Mouse (Mus musculus): ENCODE results near the gene Tmem108.

The Tmem108 gene

DNA sequence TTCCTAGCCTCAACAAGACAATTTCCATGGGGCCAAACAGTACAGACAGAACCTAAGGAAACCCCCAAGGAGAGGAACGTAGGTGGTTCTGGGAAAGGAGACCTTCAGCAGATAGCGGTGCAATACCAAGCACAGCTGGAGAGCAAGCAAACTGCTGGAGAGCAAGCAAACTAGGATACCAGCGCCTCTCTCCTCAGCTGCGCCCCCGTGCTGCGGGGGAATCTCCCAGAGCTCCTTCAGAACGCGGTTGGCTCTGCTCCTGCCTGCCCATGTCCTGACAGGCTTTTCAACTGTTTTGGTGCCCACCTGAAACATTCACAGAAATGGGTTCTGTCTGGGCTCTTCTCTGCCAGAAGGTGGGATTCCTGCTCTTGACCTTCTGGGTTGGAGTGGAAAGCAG lies 221.1 kb downstream of the Tmem108 start:
- no peak for DNase-seq

DNA sequence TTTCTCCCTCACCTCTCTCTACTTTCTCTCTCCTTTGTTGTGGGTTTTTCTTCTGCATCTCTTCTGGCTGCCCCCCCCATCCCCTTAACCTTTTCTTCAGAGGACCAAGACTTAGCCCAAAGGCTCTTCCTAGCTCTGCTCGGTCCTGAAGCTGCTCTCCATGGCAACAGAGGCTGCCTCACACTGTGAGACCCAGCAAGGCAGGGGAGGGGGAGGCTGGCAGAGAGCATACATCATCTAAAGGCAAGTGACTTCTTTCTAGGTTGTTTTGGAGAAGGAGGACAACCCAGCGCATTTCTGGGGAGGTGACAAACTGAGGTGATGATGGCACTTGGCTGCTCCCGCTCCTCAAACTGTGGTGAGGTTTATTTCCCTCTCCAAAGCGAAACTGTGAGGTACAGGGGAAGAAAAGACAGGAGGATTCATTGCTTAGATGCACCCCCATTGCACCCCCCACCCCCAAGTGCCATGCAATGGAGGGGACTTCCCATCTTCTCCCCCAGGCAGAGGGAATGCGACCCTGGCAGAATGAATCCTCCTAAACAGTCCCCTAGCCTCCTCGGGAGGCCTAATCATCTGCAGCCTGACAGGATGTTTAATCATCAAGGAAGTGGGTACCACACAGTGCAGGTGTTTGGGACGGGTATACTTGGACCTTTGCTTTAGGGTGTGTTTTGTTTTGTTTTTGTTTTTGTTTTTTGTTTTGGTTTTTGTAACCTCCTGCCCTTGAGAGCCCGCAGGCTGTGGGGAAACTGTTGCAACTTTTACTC lies 223.4 kb downstream of the Tmem108 start:
- no peak for DNase-seq

DNA sequence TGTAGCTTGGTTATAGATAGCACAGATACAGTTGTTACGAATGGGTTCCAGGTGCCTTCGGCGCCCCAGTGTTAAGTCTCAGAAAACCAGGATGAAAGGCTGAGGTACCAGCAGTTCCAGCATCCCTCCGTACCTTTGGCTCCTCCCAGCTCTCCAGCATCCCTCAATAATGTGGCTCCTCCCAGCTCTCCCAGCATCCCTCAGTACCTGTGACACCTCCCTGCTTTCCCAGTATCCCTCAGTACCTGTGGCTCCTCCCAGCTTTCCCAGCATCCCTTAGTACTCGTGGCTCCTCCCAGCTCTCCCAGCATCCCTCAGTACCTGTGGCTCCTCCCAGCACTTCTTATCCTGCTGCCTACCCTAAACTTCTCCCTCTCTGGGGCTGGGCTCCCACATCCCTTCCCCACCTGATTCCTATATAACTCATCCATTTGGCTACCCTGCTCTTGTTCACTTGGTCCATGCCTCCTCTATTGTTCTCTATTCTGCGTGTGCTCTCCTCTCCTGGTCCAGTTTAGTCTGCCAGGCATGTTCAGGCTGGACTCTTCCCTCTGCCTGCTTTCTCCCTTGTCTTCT lies 225.5 kb downstream of the Tmem108 start:
- DNase-seq = no peak

DNA sequence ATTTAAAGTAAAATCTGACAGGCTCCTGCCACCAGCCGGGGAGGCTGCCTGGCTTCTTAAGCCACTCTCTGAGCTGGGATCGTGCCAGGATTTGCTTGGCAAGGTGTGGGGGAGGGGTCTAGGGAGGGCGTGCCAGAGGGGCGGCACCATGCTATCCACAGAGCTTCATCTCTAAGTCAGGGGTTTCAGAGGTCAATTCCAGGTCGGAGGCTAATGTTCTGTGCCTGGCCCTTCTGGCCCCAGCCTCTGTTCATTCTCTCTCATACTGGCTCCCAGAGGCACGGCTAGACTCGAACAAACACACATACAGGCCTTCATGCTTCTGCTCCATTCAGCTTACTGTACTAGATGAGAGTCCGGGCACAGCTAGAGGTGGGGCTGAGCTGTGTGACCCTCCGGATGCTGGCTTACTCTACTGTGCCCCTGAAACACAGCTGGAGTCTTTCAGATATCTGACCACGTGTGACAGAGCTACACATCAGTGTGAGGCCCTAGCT lies 236.5 kb downstream of the Tmem108 start:
- peak; percentile 74 for DNase-seq

DNA sequence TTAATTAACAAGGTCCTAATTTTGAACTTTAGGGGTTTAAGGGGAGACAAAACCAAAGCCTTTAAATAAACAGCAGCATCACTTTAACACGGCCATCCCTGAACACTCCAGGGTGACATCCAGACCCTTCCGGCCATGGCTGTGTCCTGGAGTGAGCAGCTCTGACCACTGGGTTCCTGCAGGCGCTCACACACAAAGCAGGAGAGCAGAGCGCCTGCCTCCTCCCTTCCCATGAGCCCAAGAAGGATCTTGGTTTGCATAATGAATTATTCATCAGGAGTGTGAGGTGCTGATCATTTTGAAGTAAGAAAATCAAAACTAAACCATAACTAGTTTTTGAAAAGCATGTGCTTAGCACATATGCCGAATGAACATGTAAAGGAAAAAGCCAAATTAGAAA lies 237.0 kb downstream of the Tmem108 start:
- no peak for DNase-seq

DNA sequence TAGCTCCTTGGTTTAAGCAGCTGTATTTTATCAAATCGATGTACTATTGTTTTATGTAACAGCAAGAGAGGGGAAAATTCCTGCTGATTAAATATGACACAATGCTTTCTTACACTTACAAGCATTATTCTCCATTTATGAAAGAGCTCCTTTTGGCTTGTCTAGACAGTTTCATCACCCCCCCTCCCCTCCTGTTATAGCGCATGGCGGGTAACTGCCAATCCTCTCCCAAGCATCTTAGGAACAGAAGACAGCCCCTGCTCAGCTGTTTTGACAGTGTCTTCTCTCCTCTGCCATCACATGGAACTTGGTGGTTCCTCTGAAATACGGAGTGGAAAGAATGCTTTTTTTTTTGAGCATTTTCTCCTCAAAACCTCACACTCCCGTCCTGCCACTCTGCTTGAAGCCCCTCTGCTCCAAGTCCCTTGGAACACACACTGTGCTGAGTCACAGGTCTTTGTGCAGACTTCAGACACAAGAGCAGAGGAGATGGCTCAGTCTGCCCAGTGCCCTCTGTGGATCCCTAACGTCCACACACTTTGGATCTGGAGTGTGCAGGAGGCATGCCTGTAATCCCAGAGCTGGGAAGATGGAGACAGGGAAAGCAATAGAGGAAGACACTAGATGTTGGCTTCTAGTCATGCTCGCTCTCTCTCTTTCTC lies 237.8 kb downstream of the Tmem108 start:
- no peak for DNase-seq

DNA sequence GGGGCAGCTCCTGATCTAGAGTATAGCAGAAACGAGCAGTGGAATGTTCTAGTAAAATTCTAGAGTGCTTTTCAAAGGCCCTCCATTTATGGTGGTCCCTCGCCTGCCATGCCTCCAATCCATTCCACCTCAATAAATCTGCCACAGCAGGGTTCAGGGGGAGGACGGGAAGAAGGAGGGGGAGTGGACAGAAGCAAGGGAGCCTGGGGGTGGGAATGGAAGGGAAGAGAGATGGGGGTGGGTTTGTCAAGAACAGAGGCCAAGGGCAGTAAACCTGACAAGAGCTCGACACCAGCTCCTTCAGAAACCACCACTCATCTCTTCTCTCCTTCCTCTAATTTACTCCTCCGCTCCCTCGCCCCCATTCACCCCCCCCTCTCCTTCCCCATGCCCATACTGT lies 238.6 kb downstream of the Tmem108 start:
- no peak for DNase-seq

DNA sequence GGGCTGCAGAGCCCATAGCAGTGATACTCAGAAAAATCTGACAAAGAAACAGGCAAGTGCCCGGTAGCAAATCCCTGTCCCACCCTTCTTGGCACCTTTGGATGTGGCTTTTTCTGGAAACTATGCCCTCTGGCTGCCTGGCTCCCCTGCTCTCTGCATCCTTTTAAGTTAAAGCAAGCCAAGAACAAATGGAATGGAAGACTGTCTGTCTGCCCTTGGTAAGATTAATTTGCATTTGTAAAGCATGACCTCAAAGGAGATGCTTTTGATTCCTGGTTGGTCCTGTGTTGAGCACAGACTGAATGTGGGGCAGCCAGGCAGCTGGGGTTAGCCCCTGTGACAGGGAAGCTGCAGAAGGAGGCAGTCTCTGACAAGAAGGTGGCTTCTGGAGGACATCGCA lies 247.8 kb downstream of the Tmem108 start:
- DNase-seq = no peak

DNA sequence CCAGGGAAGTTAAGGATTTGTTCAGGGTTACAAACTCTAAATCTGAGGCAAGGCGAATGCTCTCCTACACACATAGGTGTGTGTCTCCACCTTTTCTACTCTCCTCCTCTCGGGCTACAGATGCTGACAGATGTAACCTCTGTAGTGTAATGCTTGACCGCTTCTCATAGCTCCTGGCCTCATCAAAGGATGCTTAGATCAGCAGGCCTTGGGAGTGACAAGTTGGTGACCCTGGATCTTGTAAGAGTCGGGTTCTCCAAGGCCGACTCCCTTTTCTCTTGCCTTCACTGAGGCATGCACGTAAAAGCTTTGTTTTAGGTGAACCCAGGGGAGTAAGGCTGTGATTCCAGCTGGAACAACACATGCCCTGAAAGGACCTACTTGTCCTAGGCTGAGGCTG lies 249.4 kb downstream of the Tmem108 start:
- DNase-seq = no peak

DNA sequence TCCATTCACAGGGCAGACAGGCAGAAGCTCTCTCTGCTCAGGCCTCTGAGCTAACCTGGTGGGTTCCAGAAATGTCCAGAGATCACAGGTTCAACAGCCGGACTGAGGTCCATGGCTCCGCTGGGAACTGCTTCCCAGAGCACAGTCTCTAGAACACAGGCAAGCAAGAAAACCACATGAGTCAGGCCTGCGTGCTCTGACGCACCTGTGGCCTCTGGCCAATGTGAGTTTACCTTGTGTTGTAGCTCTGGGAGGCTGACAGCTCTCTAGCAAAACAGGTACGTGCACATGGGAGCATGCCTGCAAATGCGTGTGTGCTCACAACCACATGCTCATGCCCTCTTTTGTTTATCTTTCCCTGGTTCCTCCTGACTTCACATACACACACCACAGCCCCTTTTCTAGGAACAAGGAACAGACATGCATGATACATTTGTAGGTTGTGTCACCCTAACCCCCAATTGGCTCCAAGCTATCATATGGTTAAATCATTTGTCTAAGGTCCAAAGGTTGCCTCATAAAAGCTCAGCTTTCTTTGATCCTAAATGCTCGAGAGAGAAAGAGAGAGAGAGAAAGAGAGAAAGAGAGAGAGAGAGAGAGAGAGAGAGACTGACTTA lies 254.6 kb downstream of the Tmem108 start:
- DNase-seq = no peak

DNA sequence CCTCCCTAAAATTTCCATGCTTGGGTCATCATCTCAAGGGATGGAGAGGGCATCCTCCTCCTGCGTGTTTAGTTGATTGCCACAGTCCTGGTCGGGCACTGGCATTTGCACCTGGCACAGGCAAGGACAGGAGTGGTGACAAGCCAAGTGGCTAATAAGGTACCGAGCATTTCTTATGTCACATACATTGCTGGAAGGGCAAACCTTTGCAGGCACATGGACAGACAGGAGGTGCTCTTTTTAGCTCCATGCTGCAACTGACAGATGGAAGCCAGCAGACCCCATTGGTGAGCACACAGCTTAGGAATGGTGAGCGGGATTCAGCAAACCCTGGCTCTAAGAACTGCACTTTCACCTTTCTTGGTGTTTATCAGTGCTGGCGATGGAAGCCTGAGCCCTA lies 256.6 kb downstream of the Tmem108 start:
- DNase-seq = no peak

DNA sequence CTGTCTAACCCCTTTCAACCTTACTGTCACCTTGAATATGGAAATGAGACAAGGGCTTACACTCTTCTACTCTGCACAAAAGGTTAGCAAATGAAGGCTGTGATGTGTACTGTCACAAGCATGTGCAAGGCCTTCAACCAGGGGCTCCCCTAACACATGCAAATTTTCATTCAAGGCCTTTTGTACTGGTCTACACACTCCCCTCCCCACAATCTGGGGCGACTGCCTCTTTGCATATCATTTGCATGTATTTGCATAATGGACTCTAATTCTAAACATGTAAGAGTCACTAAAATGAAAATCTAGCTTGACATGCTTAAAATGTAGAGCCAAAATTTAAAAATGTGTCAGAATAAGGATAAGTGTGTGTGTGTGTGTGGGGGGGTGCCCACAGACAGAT lies 257.0 kb downstream of the Tmem108 start:
- DNase-seq = no peak

DNA sequence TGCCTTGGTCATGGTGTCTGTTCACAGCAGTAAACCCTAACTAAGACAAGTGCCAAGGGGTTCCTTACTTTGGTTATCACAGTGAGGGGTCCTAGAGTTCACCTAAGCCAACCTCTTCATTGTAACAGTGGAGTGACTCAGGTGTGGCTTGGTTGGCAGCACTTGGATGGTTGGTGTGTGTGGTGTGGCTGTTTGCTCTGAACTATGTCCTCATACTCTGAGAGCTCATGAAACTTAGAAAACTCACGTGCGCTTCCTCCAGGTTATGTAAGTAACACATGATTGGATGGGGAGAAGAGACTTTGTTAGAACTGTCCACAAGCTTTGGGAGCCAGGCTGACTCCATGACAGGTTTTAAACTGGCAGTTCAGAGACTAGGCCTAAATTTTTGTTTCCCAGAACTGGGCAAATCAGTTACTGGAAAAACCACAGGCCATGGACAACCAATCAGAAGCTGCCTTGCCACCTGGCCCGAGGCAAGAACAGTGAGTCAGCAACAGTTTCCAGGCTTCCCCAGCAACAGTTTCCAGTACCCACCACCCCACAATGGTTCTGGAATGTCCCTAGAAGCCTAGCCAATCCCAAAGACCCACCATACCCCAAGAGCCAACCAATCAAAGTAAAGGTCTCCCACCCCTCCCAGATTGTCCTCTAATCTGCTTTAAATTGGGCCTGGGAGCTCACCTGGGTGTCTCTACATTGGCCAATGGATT lies 257.9 kb downstream of the Tmem108 start:
- DNase-seq = no peak

DNA sequence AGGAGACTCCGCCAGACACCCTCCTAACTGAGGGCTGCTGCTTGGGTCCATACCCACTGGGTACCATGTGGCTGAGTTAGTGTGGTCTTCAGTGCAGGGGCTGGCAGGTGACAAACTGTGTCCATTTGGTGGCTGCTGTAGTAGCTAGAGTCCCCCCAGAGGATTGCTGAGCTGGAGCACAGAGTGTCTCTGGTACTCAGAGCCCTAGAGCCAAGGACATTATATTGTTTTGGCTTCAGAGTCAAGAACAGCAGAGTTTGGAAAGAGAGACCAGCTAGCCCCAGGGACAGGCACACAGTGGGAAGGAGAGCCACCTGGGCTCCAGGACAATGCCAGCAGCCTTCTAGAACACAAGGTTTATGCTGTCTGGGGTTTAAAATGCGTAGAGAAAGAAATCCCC lies 259.0 kb downstream of the Tmem108 start:
- no peak for DNase-seq

DNA sequence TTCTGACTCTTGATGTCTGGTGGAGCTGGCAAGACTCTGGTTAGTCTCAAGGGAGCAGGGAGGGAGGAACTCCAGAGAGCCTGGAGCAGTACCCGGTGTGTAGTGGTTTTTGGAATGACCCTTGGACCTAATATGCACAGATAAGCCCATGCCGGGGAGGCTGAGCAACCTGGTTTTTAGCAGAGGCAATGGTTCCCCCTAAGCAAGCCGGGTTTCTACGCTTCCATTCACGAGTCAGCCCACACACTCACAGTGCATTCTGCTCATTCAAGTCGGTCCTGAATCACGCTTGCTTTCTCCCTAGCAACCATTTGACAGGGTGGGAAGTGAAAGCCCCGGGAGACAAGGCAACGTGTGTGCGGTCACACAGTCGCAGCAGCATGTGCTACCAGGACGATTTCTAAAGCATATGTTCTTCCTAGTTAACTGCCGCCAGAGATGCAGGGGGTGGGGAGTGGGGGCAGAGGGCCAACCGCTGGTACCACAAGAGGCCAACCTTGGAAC lies 259.7 kb downstream of the Tmem108 start:
- no peak for DNase-seq

DNA sequence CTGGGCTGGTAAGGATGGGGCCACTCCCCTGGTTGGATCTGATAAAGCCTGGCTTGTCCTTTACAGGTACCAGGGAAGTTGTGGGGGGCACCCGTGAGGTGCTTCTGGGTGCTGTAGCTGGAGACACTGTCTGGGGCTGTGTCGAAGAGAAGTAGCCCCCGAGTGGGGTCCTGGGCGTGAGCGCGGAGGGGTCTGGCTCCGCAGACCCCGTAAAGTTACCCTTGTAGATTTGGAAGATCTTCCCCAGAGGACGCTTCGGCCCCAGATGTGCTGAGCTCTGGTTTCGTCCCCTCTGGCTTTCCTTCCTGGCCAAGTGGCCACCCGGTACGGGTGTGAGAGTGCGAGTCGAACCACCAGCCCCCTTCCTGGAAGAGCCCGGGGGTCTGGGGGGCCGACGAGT lies 262.3 kb downstream of the Tmem108 start:
- DNase-seq = no peak

DNA sequence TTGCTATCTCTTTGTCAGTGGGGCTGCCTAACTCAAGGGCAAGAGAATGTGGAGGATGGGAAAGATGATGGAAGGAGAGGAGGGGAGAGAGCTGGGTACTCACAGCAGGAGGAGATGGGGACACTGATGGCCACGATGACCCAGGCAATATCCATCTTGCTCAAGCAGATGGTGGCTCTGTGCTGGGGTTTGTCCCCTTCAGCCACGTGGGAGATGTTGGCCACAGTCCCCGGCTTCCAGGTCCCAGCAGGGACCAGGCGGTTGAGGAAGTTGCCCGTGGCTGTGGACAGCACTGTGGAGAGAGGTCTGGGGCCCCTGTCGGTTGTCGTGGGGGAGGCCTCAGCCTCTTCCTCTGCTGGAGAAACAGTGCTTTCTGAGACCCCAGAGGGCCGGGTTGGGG lies 262.9 kb downstream of the Tmem108 start:
- DNase-seq = no peak

DNA sequence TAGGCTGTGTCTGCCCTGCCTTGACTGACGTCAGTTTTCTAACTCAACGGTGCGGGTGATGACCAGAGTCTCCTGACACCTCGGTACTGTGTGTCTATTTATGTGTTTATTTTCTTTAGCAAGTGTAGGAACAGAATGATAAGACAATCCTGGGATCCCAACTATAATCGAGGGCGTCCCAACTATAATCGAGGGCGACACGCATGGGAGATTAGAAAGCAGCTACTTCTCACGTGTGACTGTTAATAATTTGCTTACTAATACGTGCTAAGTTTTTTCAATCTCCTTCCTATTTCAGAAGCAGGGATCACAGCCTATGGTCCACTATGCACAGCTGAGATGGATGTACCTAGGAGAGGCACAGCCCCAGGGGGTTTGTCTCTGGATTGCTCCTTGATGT lies 266.2 kb downstream of the Tmem108 start:
- DNase-seq = no peak

DNA sequence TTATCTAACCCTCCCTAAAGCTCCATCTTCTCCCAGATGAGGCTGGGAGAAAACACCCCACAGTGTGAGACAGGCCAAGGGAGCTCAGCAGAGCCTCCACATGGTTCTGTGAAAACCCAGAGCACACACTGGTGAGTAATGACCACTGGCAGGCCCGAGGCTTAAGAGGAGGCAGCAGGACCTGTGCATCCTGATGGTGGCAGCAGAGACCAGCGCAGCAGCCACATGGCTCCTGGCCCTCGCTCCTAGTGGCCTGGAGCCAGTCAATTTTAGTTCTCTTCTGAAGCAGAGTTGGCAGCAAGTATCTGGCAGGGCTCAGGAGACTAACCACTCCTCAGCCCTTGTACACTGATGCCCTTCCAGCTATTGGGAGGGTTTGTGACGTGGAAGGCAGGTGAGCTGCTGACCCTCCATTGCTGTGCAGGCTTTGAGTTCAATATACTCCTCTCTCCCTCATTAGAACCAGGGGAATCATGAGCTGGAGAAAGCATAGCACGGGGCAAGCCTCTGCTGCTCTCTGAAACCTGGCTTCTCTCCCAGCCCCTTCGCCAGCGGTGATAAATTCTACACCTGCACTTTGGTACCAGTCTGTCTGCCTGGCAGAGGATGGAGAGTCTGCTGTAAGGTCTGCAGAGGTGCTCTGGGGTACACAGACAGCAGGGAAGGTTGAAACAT lies 267.2 kb downstream of the Tmem108 start:
- DNase-seq = peak; percentile 97

DNA sequence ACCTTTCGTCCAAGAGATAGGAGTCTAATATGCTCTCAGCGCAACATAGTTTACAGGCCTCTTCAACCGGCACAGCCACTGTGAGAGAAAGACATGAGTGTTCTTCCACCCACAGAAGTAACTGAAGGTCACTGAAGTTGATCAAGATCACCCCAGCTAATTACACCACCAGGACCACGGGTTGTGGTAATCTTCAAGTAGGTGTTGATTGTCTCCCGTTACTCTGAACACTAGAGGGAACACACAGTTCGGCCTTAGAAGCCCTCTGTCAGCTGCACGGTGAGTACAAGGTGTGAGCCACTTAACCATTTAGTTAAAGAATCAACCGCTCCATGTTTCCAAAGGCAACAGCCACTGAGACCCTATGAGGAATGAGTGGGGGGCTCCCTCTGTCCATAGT lies 269.7 kb downstream of the Tmem108 start:
- DNase-seq = no peak

DNA sequence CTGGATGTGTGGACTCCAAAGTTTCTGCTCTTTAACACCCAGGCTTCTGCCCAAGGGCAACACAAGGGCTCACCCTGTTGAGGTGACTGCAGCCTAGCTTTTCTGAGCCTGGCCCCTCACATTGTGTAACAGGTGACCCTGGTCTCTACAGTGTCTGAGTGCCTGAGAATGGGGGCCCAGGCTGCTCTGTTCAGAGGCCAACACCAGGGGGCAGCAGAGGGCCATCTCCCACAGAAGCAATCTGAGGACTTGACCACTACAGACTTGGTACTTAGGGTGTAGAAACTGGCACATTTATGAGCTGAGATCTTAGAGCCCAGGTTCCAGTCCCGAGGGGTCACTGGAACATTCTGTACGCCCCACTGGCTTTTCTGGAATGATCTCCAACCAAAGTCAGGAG lies 271.2 kb downstream of the Tmem108 start:
- peak; percentile 94 for DNase-seq

DNA sequence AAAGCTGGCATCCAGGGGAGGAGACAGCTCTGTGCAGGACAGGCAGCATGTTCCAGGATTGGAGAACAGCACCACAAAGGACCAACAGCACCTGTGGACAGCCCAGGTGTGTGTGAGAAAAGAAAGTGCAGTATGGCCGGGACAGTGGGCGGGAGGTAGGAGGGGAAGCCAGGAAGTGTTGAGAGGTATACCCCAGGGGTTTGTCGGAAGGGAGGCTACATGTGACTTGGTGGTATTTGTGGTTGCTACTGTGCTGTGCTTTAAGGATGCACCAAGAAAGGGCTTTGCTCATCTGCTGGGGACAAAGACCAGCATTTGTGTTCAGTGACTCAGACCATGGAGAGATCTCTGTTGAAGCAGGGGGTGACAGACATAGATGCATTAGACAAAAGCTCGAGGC lies 271.8 kb downstream of the Tmem108 start:
- DNase-seq = no peak
